Mouse (Mus musculus): ENCODE results near the gene Cdc42. TPM values are rescaled to one million over a fixed set of nuclear protein-coding genes. Genes with fewer than 3 reads are reported as not detected.

Cdc42 gene
- total and polyA plus RNA-seq, 3 experiments = 21.0 to 569 (median 398) TPM

GRCm38 (mm10) chr4:137339415-137339814 is 18.1 kb downstream of the Cdc42 start:
- no peak overlapping the region for H3K4me3 ChIP-seq (ENCODE audit: low read depth, low read length)
- H3K4me1 ChIP-seq (ENCODE audit: insufficient read depth, low read depth, low read length) = peaks cover 43% of the 10 kb centered on the region
- H3K9me3 ChIP-seq (replicated peaks) = no peaks in the 10 kb centered on the region
- ATAC-seq (ENCODE audit: extremely low read depth, insufficient number of reproducible peaks, low FRiP score, poor library complexity, severe bottlenecking) (no peak), DNase-seq (ENCODE audit: low spot score) (no peak)
- H3K36me3 ChIP-seq (replicated peaks) = peaks cover 59% of the 10 kb centered on the region
- H3K27me3 ChIP-seq (ENCODE audit: insufficient read depth, low read length) = no peaks in the 10 kb centered on the region
- TF ChIP-seq POLR2AphosphoS5 (IDR thresholded peaks at IDR 0.05; ENCODE audit: insufficient replicate concordance, low read depth, low read length) (no peak), GATA2 (IDR thresholded peaks at IDR 0.05; ENCODE audit: borderline replicate concordance, low read depth, low read length) (no peak), GATA1 (IDR thresholded peaks at IDR 0.05; ENCODE audit: borderline replicate concordance, low read length) (no peak), TAL1 (conservative IDR thresholded peaks at IDR 0.05; ENCODE audit: low read depth, low read length) (no peak), CTCF (IDR thresholded peaks at IDR 0.05; ENCODE audit: low read depth, low read length) (no peak)

GRCm38 (mm10) chr4:137336468-137336867 is 21.1 kb downstream of the Cdc42 start:
- DNase-seq (ENCODE audit: low spot score) = no peak
- H3K9me3 ChIP-seq (replicated peaks) = no peaks in the 10 kb centered on the region
- H3K4me3 ChIP-seq (ENCODE audit: low read depth, low read length) = no peak overlapping the region
- TF ChIP-seq GATA1 (IDR thresholded peaks at IDR 0.05; ENCODE audit: borderline replicate concordance, low read length) = no peak
- TF ChIP-seq CTCF (IDR thresholded peaks at IDR 0.05; ENCODE audit: low read depth, low read length) = no peak
- TF ChIP-seq GATA2 (IDR thresholded peaks at IDR 0.05; ENCODE audit: borderline replicate concordance, low read depth, low read length) = no peak
- no peak for TF ChIP-seq TAL1 (conservative IDR thresholded peaks at IDR 0.05; ENCODE audit: low read depth, low read length)
- TF ChIP-seq POLR2AphosphoS5 (IDR thresholded peaks at IDR 0.05; ENCODE audit: insufficient replicate concordance, low read depth, low read length) = no peak
- H3K4me1 ChIP-seq (ENCODE audit: insufficient read depth, low read depth, low read length) = peaks cover 33% of the 10 kb centered on the region
- no peak for ATAC-seq (ENCODE audit: extremely low read depth, insufficient number of reproducible peaks, low FRiP score, poor library complexity, severe bottlenecking)
- peaks cover 68% of the 10 kb centered on the region for H3K36me3 ChIP-seq (replicated peaks)
- H3K27me3 ChIP-seq (ENCODE audit: insufficient read depth, low read length) = no peaks in the 10 kb centered on the region

DNA sequence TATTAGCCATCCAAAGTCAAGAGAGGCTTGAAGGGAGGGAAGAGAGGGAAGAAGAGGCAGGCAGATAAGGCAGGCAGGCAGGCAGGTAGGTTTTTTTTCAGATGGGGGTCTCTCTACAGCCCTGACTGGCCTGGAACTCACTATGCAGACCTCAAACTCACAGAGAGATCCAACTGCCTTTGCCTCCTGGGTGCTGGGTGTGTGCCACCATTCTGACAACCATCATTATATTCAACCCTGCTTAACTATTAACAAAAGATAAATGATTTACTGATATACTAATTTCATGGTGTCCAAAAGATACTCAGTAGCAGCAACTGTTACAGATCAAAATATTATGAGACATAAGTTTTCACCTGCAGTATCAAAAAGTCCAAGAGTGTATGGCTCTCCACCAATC is 25.5 kb downstream of the Cdc42 start:
- no peak for ATAC-seq (ENCODE audit: extremely low read depth, insufficient number of reproducible peaks, low FRiP score, poor library complexity, severe bottlenecking)
- 0 out of 2 replicates have a peak, but pooled peaks cover 2% of the 10 kb centered on the region for H3K4me1 ChIP-seq (ENCODE audit: insufficient read depth, low read depth, low read length)
- DNase-seq (ENCODE audit: low spot score) = no peak
- H3K9me3 ChIP-seq (replicated peaks) = no peaks in the 10 kb centered on the region
- H3K4me3 ChIP-seq (ENCODE audit: low read depth, low read length) = no peak overlapping the region
- TF ChIP-seq TAL1 (conservative IDR thresholded peaks at IDR 0.05; ENCODE audit: low read depth, low read length) = no peak
- TF ChIP-seq GATA1 (IDR thresholded peaks at IDR 0.05; ENCODE audit: borderline replicate concordance, low read length) = no peak
- TF ChIP-seq POLR2AphosphoS5 (IDR thresholded peaks at IDR 0.05; ENCODE audit: insufficient replicate concordance, low read depth, low read length) = no peak
- TF ChIP-seq GATA2 (IDR thresholded peaks at IDR 0.05; ENCODE audit: borderline replicate concordance, low read depth, low read length) = no peak
- TF ChIP-seq CTCF (IDR thresholded peaks at IDR 0.05; ENCODE audit: low read depth, low read length) = no peak
- H3K27me3 ChIP-seq (ENCODE audit: insufficient read depth, low read length) = no peaks in the 10 kb centered on the region
- peaks cover 86% of the 10 kb centered on the region for H3K36me3 ChIP-seq (replicated peaks)

DNA sequence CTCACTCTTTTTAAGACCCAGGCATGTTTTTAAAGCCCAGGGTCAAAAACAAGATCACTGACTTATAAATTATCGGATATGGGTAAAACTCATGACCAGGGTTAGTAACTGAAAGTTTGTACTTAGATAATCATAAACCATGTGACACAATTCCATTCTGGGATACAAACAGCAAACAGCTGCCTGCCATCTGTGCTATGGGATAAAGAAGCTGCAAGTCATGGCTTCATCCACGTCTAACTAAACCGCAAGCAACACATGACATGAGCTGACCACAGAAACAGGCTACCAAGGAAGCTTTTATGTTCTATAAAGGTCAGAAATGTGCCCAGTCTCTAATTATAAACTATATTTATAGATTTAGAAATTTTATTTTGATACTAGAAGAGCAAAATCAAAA is 31.0 kb downstream of the Cdc42 start:
- H3K9me3 ChIP-seq (replicated peaks) = no peaks in the 10 kb centered on the region
- peaks cover 84% of the 10 kb centered on the region for H3K36me3 ChIP-seq (replicated peaks)
- H3K4me3 ChIP-seq (ENCODE audit: low read depth, low read length) = no peak overlapping the region
- TF ChIP-seq CTCF (IDR thresholded peaks at IDR 0.05; ENCODE audit: low read depth, low read length) = no peak
- TF ChIP-seq POLR2AphosphoS5 (IDR thresholded peaks at IDR 0.05; ENCODE audit: insufficient replicate concordance, low read depth, low read length) = no peak
- 0 out of 2 replicates have a peak, but pooled peaks have one; percentile 10 for TF ChIP-seq TAL1 (conservative IDR thresholded peaks at IDR 0.05; ENCODE audit: low read depth, low read length)
- no peak for TF ChIP-seq GATA1 (IDR thresholded peaks at IDR 0.05; ENCODE audit: borderline replicate concordance, low read length)
- TF ChIP-seq GATA2 (IDR thresholded peaks at IDR 0.05; ENCODE audit: borderline replicate concordance, low read depth, low read length) = no peak
- DNase-seq (ENCODE audit: low spot score) (no peak), ATAC-seq (ENCODE audit: extremely low read depth, insufficient number of reproducible peaks, low FRiP score, poor library complexity, severe bottlenecking) (no peak)
- H3K4me1 ChIP-seq (ENCODE audit: insufficient read depth, low read depth, low read length) = no peaks in the 10 kb centered on the region
- H3K27me3 ChIP-seq (ENCODE audit: insufficient read depth, low read length) = no peaks in the 10 kb centered on the region

DNA sequence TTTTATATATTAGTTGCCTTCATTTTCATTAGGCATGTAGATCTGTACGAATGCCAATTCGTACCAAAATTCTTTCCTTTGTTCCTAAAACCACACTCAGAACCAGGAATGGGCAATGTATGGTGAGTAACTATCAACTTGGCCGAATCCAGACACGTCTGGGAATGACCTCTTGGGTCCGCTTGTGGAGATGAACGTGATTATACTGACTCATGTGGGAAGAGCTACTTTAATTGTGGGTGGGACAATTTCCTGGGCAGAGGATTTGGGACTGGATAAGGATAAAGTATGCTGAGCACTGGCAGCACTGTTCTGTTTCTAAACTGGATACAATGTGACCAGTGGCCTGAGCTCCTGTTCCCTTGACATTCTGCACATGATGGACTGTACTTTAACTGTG is 32.6 kb downstream of the Cdc42 start:
- Histone ChIP-seq H3K4me1 (ENCODE audit: insufficient read depth, low read depth, low read length) (no peaks in the 10 kb centered on the region), H3K27me3 (ENCODE audit: insufficient read depth, low read length) (no peaks in the 10 kb centered on the region), H3K4me3 (ENCODE audit: low read depth, low read length) (no peak overlapping the region), H3K9me3 (replicated peaks) (no peaks in the 10 kb centered on the region), H3K36me3 (replicated peaks) (peaks cover 91% of the 10 kb centered on the region)
- no peak for DNase-seq (ENCODE audit: low spot score)
- TF ChIP-seq GATA1 (IDR thresholded peaks at IDR 0.05; ENCODE audit: borderline replicate concordance, low read length) (no peak), TAL1 (conservative IDR thresholded peaks at IDR 0.05; ENCODE audit: low read depth, low read length) (no peak), GATA2 (IDR thresholded peaks at IDR 0.05; ENCODE audit: borderline replicate concordance, low read depth, low read length) (no peak), CTCF (IDR thresholded peaks at IDR 0.05; ENCODE audit: low read depth, low read length) (no peak), POLR2AphosphoS5 (IDR thresholded peaks at IDR 0.05; ENCODE audit: insufficient replicate concordance, low read depth, low read length) (no peak)
- ATAC-seq (ENCODE audit: extremely low read depth, insufficient number of reproducible peaks, low FRiP score, poor library complexity, severe bottlenecking) = no peak

- Histone ChIP-seq H3K36me3 (replicated peaks) (peaks cover 84% of the 10 kb centered on the region), H3K27me3 (ENCODE audit: insufficient read depth, low read length) (no peaks in the 10 kb centered on the region), H3K4me3 (ENCODE audit: low read depth, low read length) (no peak overlapping the region), H3K9me3 (replicated peaks) (no peaks in the 10 kb centered on the region), H3K4me1 (ENCODE audit: insufficient read depth, low read depth, low read length) (no peaks in the 10 kb centered on the region)
- DNase-seq (ENCODE audit: low spot score) = no peak
- ATAC-seq (ENCODE audit: extremely low read depth, insufficient number of reproducible peaks, low FRiP score, poor library complexity, severe bottlenecking) = no peak
- no peak for TF ChIP-seq GATA1 (IDR thresholded peaks at IDR 0.05; ENCODE audit: borderline replicate concordance, low read length)
- no peak for TF ChIP-seq GATA2 (IDR thresholded peaks at IDR 0.05; ENCODE audit: borderline replicate concordance, low read depth, low read length)
- no peak for TF ChIP-seq POLR2AphosphoS5 (IDR thresholded peaks at IDR 0.05; ENCODE audit: insufficient replicate concordance, low read depth, low read length)
- no peak for TF ChIP-seq CTCF (IDR thresholded peaks at IDR 0.05; ENCODE audit: low read depth, low read length)
- no peak for TF ChIP-seq TAL1 (conservative IDR thresholded peaks at IDR 0.05; ENCODE audit: low read depth, low read length)
These were observed 41.3 kb downstream of the Cdc42 start for GRCm38 (mm10) chr4:137316027-137316770.
